Mouse (Mus musculus): ENCODE data around the gene Itga4. TPM values are rescaled to one million over a fixed set of nuclear protein-coding genes. Genes with fewer than 3 reads are reported as not detected.

The Itga4 gene
- total and polyA plus RNA-seq, 3 experiments = 22.7 to 97.5 (median 48.9) TPM

- H3K4me1 ChIP-seq (ENCODE audit: control insufficient read depth in 1 of 2, insufficient read depth in 2 of 2, low read length in 2 of 2) = no peaks in the 10 kb centered on the region
- no peak overlapping the region for H3K9ac ChIP-seq (ENCODE audit: control insufficient read depth, low read depth, low read length, poor library complexity, severe bottlenecking)
- no peaks in the 10 kb centered on the region for H3K27me3 ChIP-seq (ENCODE audit: control insufficient read depth in 1 of 2, insufficient read depth in 2 of 2, low read length in 2 of 2)
- H3K9me3 ChIP-seq (replicated peaks; ENCODE audit: insufficient read depth, low read length) = no peaks in the 10 kb centered on the region
- H3K27ac ChIP-seq (ENCODE audit: control insufficient read depth, low read depth, low read length) = no peak overlapping the region
- DNase-seq (ENCODE audit: low read depth, low spot score) = no peak
- H3K36me3 ChIP-seq (ENCODE audit: control insufficient read depth in 1 of 2, insufficient read depth in 2 of 2, low read length in 2 of 2) = no peaks in the 10 kb centered on the region
- H3K79me2 ChIP-seq (ENCODE audit: control insufficient read depth, insufficient read depth, low read length, poor library complexity) = no peaks in the 10 kb centered on the region
- no peak for TF ChIP-seq GABPA (IDR thresholded peaks at IDR 0.05; ENCODE audit: low read depth, low read length)
- TF ChIP-seq BHLHE40 (IDR thresholded peaks at IDR 0.05; ENCODE audit: borderline replicate concordance, low read depth, low read length) = no peak
- TF ChIP-seq ZNF384 (IDR thresholded peaks at IDR 0.05; ENCODE audit: low read depth, low read length) = no peak
- no peak for TF ChIP-seq SMC3 (IDR thresholded peaks at IDR 0.05; ENCODE audit: low read depth, low read length)
- TF ChIP-seq KAT2A (conservative IDR thresholded peaks at IDR 0.05; ENCODE audit: low read depth, low read length) = no peak
- TF ChIP-seq CHD1 (IDR thresholded peaks at IDR 0.05; ENCODE audit: low read depth, low read length) = no peak
- no peak for TF ChIP-seq USF2 (IDR thresholded peaks at IDR 0.05; ENCODE audit: borderline replicate concordance in 1 of 2, insufficient read depth in 1 of 2, low read depth in 1 of 2, low read length in 2 of 2)
- no peak for TF ChIP-seq HCFC1 (IDR thresholded peaks at IDR 0.05; ENCODE audit: low read depth, low read length)
- no peak for TF ChIP-seq CHD2 (IDR thresholded peaks at IDR 0.05; ENCODE audit: low read length)
- no peak for TF ChIP-seq CTCF (IDR thresholded peaks at IDR 0.05 in 2 of 3, conservative IDR thresholded peaks at IDR 0.05 in 1 of 3; ENCODE audit: control insufficient read depth in 1 of 3, insufficient read depth in 1 of 3, low read depth in 2 of 3, low read length in 3 of 3, poor library complexity in 1 of 3, severe bottlenecking in 1 of 3)
- TF ChIP-seq MAX (IDR thresholded peaks at IDR 0.05; ENCODE audit: low read length) = no peak
- no peak for TF ChIP-seq MYC (IDR thresholded peaks at IDR 0.05; ENCODE audit: low read depth, low read length)
- TF ChIP-seq POLR2AphosphoS2 (IDR thresholded peaks at IDR 0.05; ENCODE audit: low read length) = no peak
- no peak for TF ChIP-seq TCF12 (IDR thresholded peaks at IDR 0.05; ENCODE audit: low read depth, low read length)
- TF ChIP-seq JUND (IDR thresholded peaks at IDR 0.05; ENCODE audit: low read depth, low read length) = no peak
- H3K4me3 ChIP-seq (ENCODE audit: control insufficient read depth in 1 of 2, insufficient read depth in 1 of 2, low read depth in 2 of 2, low read length in 2 of 2) = no peak overlapping the region
Observed at GRCm38 (mm10) chr2:79215479-79215878, 39.7 kb upstream of the Itga4 start.

- Histone ChIP-seq H3K27ac (ENCODE audit: control insufficient read depth, low read depth, low read length) (no peak overlapping the region), H3K36me3 (ENCODE audit: control insufficient read depth in 1 of 2, insufficient read depth in 2 of 2, low read length in 2 of 2) (peaks cover 0 to 10% of the 10 kb centered on the region in 2 experiments; a peak in 2 of 4 replicates), H3K4me1 (ENCODE audit: control insufficient read depth in 1 of 2, insufficient read depth in 2 of 2, low read length in 2 of 2) (peaks cover 0 to 6% of the 10 kb centered on the region in 2 experiments; a peak in 1 of 4 replicates), H3K27me3 (ENCODE audit: control insufficient read depth in 1 of 2, insufficient read depth in 2 of 2, low read length in 2 of 2) (no peaks in the 10 kb centered on the region), H3K9me3 (replicated peaks; ENCODE audit: insufficient read depth, low read length) (no peaks in the 10 kb centered on the region), H3K4me3 (ENCODE audit: control insufficient read depth in 1 of 2, insufficient read depth in 1 of 2, low read depth in 2 of 2, low read length in 2 of 2) (no peak overlapping the region), H3K9ac (ENCODE audit: control insufficient read depth, low read depth, low read length, poor library complexity, severe bottlenecking) (no peak overlapping the region), H3K79me2 (ENCODE audit: control insufficient read depth, insufficient read depth, low read length, poor library complexity) (no peaks in the 10 kb centered on the region)
- no peak for TF ChIP-seq KAT2A (conservative IDR thresholded peaks at IDR 0.05; ENCODE audit: low read depth, low read length)
- TF ChIP-seq ZC3H11A (IDR thresholded peaks at IDR 0.05; ENCODE audit: low read depth, low read length) = no peak
- TF ChIP-seq ZNF384 (IDR thresholded peaks at IDR 0.05; ENCODE audit: low read depth, low read length) = no peak
- no peak for TF ChIP-seq HCFC1 (IDR thresholded peaks at IDR 0.05; ENCODE audit: low read depth, low read length)
- TF ChIP-seq MXI1 (IDR thresholded peaks at IDR 0.05; ENCODE audit: low read depth, low read length) = no peak
- TF ChIP-seq E2F4 (IDR thresholded peaks at IDR 0.05; ENCODE audit: borderline replicate concordance, low read depth, low read length) = no peak
- TF ChIP-seq UBTF (IDR thresholded peaks at IDR 0.05; ENCODE audit: borderline replicate concordance, insufficient read depth, low read depth, low read length) = no peak
- no peak for TF ChIP-seq NELFE (IDR thresholded peaks at IDR 0.05; ENCODE audit: low read depth, low read length)
- no peak for TF ChIP-seq TAL1 (IDR thresholded peaks at IDR 0.05; ENCODE audit: low read length)
- no peak for TF ChIP-seq ZKSCAN1 (IDR thresholded peaks at IDR 0.05; ENCODE audit: low read depth, low read length)
- TF ChIP-seq MEF2A (IDR thresholded peaks at IDR 0.05; ENCODE audit: extremely low read depth, insufficient replicate concordance, low read depth, low read length, poor library complexity, severe bottlenecking) = no peak
- TF ChIP-seq ELF1 (IDR thresholded peaks at IDR 0.05; ENCODE audit: low read depth, low read length) = no peak
- TF ChIP-seq GABPA (IDR thresholded peaks at IDR 0.05; ENCODE audit: low read depth, low read length) = no peak
- TF ChIP-seq CTCF (IDR thresholded peaks at IDR 0.05 in 2 of 3, conservative IDR thresholded peaks at IDR 0.05 in 1 of 3; ENCODE audit: control insufficient read depth in 1 of 3, insufficient read depth in 1 of 3, low read depth in 2 of 3, low read length in 3 of 3, poor library complexity in 1 of 3, severe bottlenecking in 1 of 3) = no peak
- DNase-seq (ENCODE audit: low read depth, low spot score) = no peak
Observed at GRCm38 (mm10) chr2:79224714-79225426, 30.4 kb upstream of the Itga4 start.

Measured in MEL (cell line).